Mouse (Mus musculus) kidney, adult 2 months (tissue): ENCODE measurements at regions not wholly inside any gene's neighbourhood (a gene's known extent, or its start where the extent isn't known, plus 50 kb on each side); places are given as distances from the start of the nearest gene placed in this dataset.

Source experiments
- CTCF ChIP-seq: fragments of 200-500 bp; conservative IDR thresholded peaks from 2 replicates; pipeline ENCODE4 v1.5.1; 2011; ENCODE audit warnings: low read depth, mild to moderate bottlenecking, control low read depth, low read length, moderate library complexity, mixed read lengths; ENCODE audit not compliant: insufficient read depth, insufficient read length
- POLR2A ChIP-seq: fragments of 200-500 bp; IDR thresholded peaks from one replicate; pipeline ENCODE4 v1.6.1; 2011; ENCODE audit warnings: low read depth, low read length, control low read depth

DNA sequence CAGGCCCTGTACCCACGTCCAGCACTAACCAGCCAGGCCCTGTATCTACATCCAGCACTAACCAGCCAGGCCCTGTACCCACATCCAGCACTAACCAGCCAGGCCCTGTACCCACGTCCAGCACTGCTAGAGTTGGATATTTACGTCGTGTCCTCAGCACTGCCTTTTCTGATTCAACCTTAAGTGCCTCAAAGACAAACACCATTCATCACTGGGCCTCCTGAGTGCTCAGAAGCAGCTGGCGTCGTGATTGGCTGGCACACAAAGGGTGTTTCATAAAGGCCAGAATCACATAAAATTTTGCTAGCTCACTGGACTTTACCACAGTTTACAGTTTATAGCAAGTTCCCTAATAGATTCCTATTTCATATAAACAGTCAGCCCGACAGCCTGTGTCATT is 59.8 kb upstream of the Gm9887 start:
- TF ChIP-seq CTCF (no peak), POLR2A (no peak)
